Mouse (Mus musculus): ENCODE results near the gene Nalcn. TPM values are rescaled to one million over a fixed set of nuclear protein-coding genes. Genes with fewer than 3 reads are reported as not detected.

Gene Nalcn
- polyA plus RNA-seq (2012; rRNA removed) = 0.12 and 0.14 TPM in 2 replicates

GRCm38 (mm10) chr14:123626501-123627179 lies at the start of gene Nalcn:
TSS of gene Nalcn (minus strand) at chr14:123627144.

GRCm38 (mm10) chr14:123659921-123660385 lies 33.0 kb upstream of the Nalcn start, which contains the start of gene Itgbl1:
TSS of gene Itgbl1 (plus strand) at chr14:123659971.

Other genes with a start within 250 kb of the Nalcn start
- 0.64 and 0.87 TPM in 2 replicates for gene Itgbl1, start 32.8 kb upstream of the Nalcn start, polyA plus RNA-seq (2012; rRNA removed)

Measured in stomach, adult 2 months (tissue).